Mouse (Mus musculus) hindbrain, postnatal 0 days (tissue): Measurements from ENCODE around the gene Spats2l. TPM values are rescaled to one million over a fixed set of nuclear protein-coding genes. Genes with fewer than 3 reads are reported as not detected.
A peak's percentile ranks its signal among the peaks of the same experiment; 100 is the strongest.

Source experiments
- ATAC-seq: fragments of 200-750 bp; cut with Nextera tagmentation; 2 replicates; pipeline ENCODE4 v1.8.0; 2017; ENCODE audit warnings: mild to moderate bottlenecking, moderate TSS enrichment, moderate library complexity
- DNase-seq: peaks from one replicate; pipeline ENCODE4 v3.0.0-alpha.2; 2015; ENCODE audit warnings: low spot score
- H3K27ac ChIP-seq: fragments of 300-500 bp; sonication (generic); 2 replicates; pipeline ENCODE4 v1.5.1; 2014; ENCODE audit warnings: mild to moderate bottlenecking
- H3K27me3 ChIP-seq: fragments of 300-500 bp; sonication (generic); 2 replicates; pipeline ENCODE4 v1.6.1; 2014; ENCODE audit warnings: low read length, mixed read lengths; ENCODE audit not compliant: insufficient read depth
- H3K36me3 ChIP-seq: fragments of 300-500 bp; sonication (generic); 2 replicates; pipeline ENCODE4 v1.6.1; 2014; ENCODE audit warnings: low read length, mixed read lengths; ENCODE audit not compliant: insufficient read depth
- H3K4me1 ChIP-seq: fragments of 300-500 bp; sonication (generic); 2 replicates; pipeline ENCODE4 v1.6.1; 2014; ENCODE audit warnings: antibody characterized with exemption, low read length, mixed read lengths; ENCODE audit not compliant: insufficient read depth
- H3K4me2 ChIP-seq: fragments of 300-500 bp; sonication (generic); 2 replicates; pipeline ENCODE4 v1.6.1; 2014; ENCODE audit warnings: low read depth, mild to moderate bottlenecking, low read length, moderate library complexity, mixed read lengths
- H3K4me3 ChIP-seq: fragments of 300-500 bp; sonication (generic); 2 replicates; pipeline ENCODE4 v1.5.1; 2014; ENCODE audit warnings: low read length
- H3K9ac ChIP-seq: fragments of 300-500 bp; sonication (generic); replicated peaks from 2 replicates; pipeline ENCODE4 v1.6.1; 2014; ENCODE audit warnings: mild to moderate bottlenecking, low read length, moderate library complexity, mixed read lengths
- H3K9me3 ChIP-seq: fragments of 300-500 bp; sonication (generic); 2 replicates; pipeline ENCODE4 v1.6.1; 2016; ENCODE audit warnings: low read length, mixed read lengths
- CTCF ChIP-seq: IDR thresholded peaks from 2 replicates; pipeline ENCODE4 v1.5.1; 2016; ENCODE audit warnings: antibody characterized with exemption, control low read depth, low read depth
- WGBS: fragments of 180-500 bp; shearing (Covaris S2); extraction: QIAGEN DNeasy Blood & Tissue Kit; methylation state at CpG from one replicate; pipeline ENCODE4 v1.1.7; 2014; 5-methylcytosine and 5-hydroxymethylcytosine counted together
- polyA plus RNA-seq: library from polyadenylated mRNA; unstranded; fragments of >200 nt; fragmentation: Nextera tagmentation; extraction: Ambion mirVana; gene quantifications from 2 replicates; pipeline ENCODE4 v1.2.1, GENCODE M21; 2015
- total RNA-seq: library from RNA; depleted of rRNA; stranded (reverse); fragments of >200 nt; gene quantifications from 2 replicates; pipeline ENCODE4 v1.2.3, GENCODE M21; 2014

Spats2l gene
- total and polyA plus RNA-seq, 2 experiments from 2014 or later, result 28.3 to 69.2 TPM

GRCm38 (mm10) chr1:57820428-57820997, 46.6 kb downstream of the Spats2l start:
- H3K27ac ChIP-seq, result no peak overlapping the region
- no peak overlapping the region for H3K4me3 ChIP-seq
- DNase-seq (no peak), ATAC-seq (no peak)
- no peak overlapping the region for H3K4me2 ChIP-seq
- no peaks in the 10 kb centered on the region for H3K27me3 ChIP-seq
- 81% methylated on average over 6 of the region's 6 CpGs for WGBS
- H3K36me3 ChIP-seq, result no peaks in the 10 kb centered on the region
- no peaks in the 10 kb centered on the region for H3K9me3 ChIP-seq
- no peak for TF ChIP-seq CTCF
- no peaks in the 10 kb centered on the region; the same call in 1 of the 2 replicates for H3K4me1 ChIP-seq
- no peak overlapping the region for H3K9ac ChIP-seq

- TF ChIP-seq CTCF, result no peak
- DNase-seq (no peak), ATAC-seq (peak; percentile 33; the same call in 1 of the 2 replicates)
- Histone ChIP-seq H3K9ac (no peak overlapping the region), H3K4me3 (no peak overlapping the region), H3K4me2 (no peak overlapping the region), H3K4me1 (no peaks in the 10 kb centered on the region), H3K27me3 (no peaks in the 10 kb centered on the region), H3K27ac (no peak overlapping the region), H3K36me3 (no peaks in the 10 kb centered on the region), H3K9me3 (no peaks in the 10 kb centered on the region)
- WGBS, result 60% methylated on average over 17 of the region's 17 CpGs
Measured at GRCm38 (mm10) chr1:57824966-57825759, 51.2 kb downstream of the Spats2l start.

- no peaks in the 10 kb centered on the region for H3K27me3 ChIP-seq
- H3K4me1 ChIP-seq, result no peaks in the 10 kb centered on the region
- DNase-seq, result peak; percentile 13
- H3K36me3 ChIP-seq, result no peaks in the 10 kb centered on the region
- TF ChIP-seq CTCF, result no peak
- 75% methylated on average over 9 of the region's 9 CpGs for WGBS
- no peak overlapping the region for H3K4me3 ChIP-seq
- H3K27ac ChIP-seq, result no peak overlapping the region
- no peaks in the 10 kb centered on the region for H3K9me3 ChIP-seq
- ATAC-seq, result peak; percentile 58; the same call in 1 of the 2 replicates
- H3K4me2 ChIP-seq, result no peak overlapping the region
- no peak overlapping the region for H3K9ac ChIP-seq
Measured at GRCm38 (mm10) chr1:57826245-57826644, 52.3 kb downstream of the Spats2l start.

GRCm38 (mm10) chr1:57833145-57833544, 59.2 kb downstream of the Spats2l start:
- ATAC-seq (no peak), DNase-seq (no peak)
- Histone ChIP-seq H3K9ac (no peak overlapping the region), H3K36me3 (no peaks in the 10 kb centered on the region), H3K4me3 (no peak overlapping the region), H3K4me1 (no peaks in the 10 kb centered on the region), H3K27ac (no peak overlapping the region), H3K27me3 (no peaks in the 10 kb centered on the region), H3K4me2 (no peak overlapping the region), H3K9me3 (no peaks in the 10 kb centered on the region)
- 87% methylated on average over 2 of the region's 2 CpGs for WGBS
- TF ChIP-seq CTCF, result no peak

- ATAC-seq, result no peak
- no peaks in the 10 kb centered on the region for H3K27me3 ChIP-seq
Measured at GRCm38 (mm10) chr1:57835128-57835527, 61.2 kb downstream of the Spats2l start.

GRCm38 (mm10) chr1:57836686-57837317, 62.8 kb downstream of the Spats2l start:
- TF ChIP-seq CTCF, result no peak
- 78% methylated on average over 5 of the region's 5 CpGs for WGBS

More at GRCm38 (mm10) chr1:57835128-57835527, 61.2 kb downstream of the Spats2l start:
- WGBS, result 57% methylated on average over 7 of the region's 7 CpGs
- H3K9me3 ChIP-seq, result no peaks in the 10 kb centered on the region
- no peak overlapping the region for H3K4me3 ChIP-seq
- H3K27ac ChIP-seq, result no peak overlapping the region
- H3K36me3 ChIP-seq, result no peaks in the 10 kb centered on the region
- no peak for DNase-seq
- TF ChIP-seq CTCF, result no peak
- H3K4me2 ChIP-seq, result no peak overlapping the region
- no peak overlapping the region for H3K9ac ChIP-seq
- H3K4me1 ChIP-seq, result no peaks in the 10 kb centered on the region

More at GRCm38 (mm10) chr1:57836686-57837317, 62.8 kb downstream of the Spats2l start:
- no peak overlapping the region for H3K4me2 ChIP-seq
- H3K27me3 ChIP-seq, result no peaks in the 10 kb centered on the region
- no peak overlapping the region for H3K9ac ChIP-seq
- H3K27ac ChIP-seq, result no peak overlapping the region
- ATAC-seq (no peak), DNase-seq (no peak)
- H3K9me3 ChIP-seq, result no peaks in the 10 kb centered on the region
- no peaks in the 10 kb centered on the region for H3K4me1 ChIP-seq
- H3K4me3 ChIP-seq, result no peak overlapping the region
- H3K36me3 ChIP-seq, result no peaks in the 10 kb centered on the region
